Mouse (Mus musculus) testis, adult 2 months (tissue): ENCODE results near the gene Lta. TPM values are rescaled to one million over a fixed set of nuclear protein-coding genes. Genes with fewer than 3 reads are reported as not detected.

Source experiments
- H3K27ac ChIP-seq: fragments of 200-500 bp; 2 replicates; pipeline ENCODE4 v1.5.1; 2012; ENCODE audit warnings: low read depth, low read length; ENCODE audit not compliant: control insufficient read depth, insufficient read depth
- H3K27me3 ChIP-seq: fragments of 200-500 bp; 2 replicates; pipeline ENCODE4 v1.6.1; 2012; ENCODE audit warnings: mild to moderate bottlenecking, low read length, moderate library complexity; ENCODE audit not compliant: control insufficient read depth, insufficient read depth
- H3K36me3 ChIP-seq: fragments of 200-500 bp; 2 replicates; pipeline ENCODE4 v1.6.1; 2012; ENCODE audit warnings: mild to moderate bottlenecking, low read length; ENCODE audit not compliant: control insufficient read depth, insufficient read depth
- H3K4me1 ChIP-seq: fragments of 200-500 bp; 2 replicates; pipeline ENCODE4 v1.6.1; 2012; ENCODE audit warnings: low read length; ENCODE audit not compliant: control insufficient read depth, insufficient read depth
- H3K4me3 ChIP-seq: fragments of 200-500 bp; 2 replicates; pipeline ENCODE4 v1.5.1; 2012; ENCODE audit warnings: low read depth, mild to moderate bottlenecking, low read length, moderate library complexity, mixed read lengths; ENCODE audit not compliant: control insufficient read depth
- CTCF ChIP-seq: fragments of 200-500 bp; IDR thresholded peaks from 2 replicates; pipeline ENCODE4 v1.5.1; 2012; ENCODE audit warnings: low read depth, mild to moderate bottlenecking, inconsistent platforms, low read length, moderate library complexity; ENCODE audit not compliant: control insufficient read depth, insufficient read depth, insufficient replicate concordance
- POLR2A ChIP-seq: fragments of 200-500 bp; IDR thresholded peaks from 2 replicates; pipeline ENCODE4 v1.6.1; 2012; ENCODE audit warnings: low read depth, mild to moderate bottlenecking, inconsistent platforms, low read length, moderate library complexity; ENCODE audit not compliant: control insufficient read depth
- polyA plus RNA-seq: library from polyadenylated mRNA; depleted of rRNA; stranded (reverse); fragments of >200 nt; gene quantifications from 2 replicates; pipeline ENCODE4 v1.2.3, GENCODE M21; 2012

Lta gene
- polyA plus RNA-seq, 1 experiment = 0.07 TPM

DNA sequence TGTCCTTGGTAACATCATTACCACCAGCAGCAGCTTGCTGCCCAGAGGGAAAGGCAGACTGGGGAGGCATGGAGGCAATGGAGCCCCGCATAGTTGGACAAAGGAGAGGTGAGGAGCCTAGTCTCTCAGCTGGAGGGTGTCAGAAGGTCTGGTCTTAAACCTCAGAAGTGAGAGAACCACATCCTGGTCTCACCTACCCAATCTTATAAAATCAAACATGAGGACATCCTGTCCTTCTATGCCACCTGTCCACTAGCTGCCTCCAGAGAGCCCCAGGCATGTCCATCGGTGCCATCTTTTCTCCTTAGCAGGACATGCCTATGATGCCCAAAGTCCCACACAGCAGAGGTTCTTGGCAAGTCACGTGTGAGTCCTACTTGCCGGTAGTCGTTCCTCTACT lies 25.1 kb downstream of the Lta start:
- Histone ChIP-seq H3K4me3 (no peak overlapping the region), H3K36me3 (no peaks in the 10 kb centered on the region), H3K27ac (no peak overlapping the region), H3K27me3 (no peaks in the 10 kb centered on the region), H3K4me1 (no peaks in the 10 kb centered on the region)
- no peak for TF ChIP-seq CTCF
- TF ChIP-seq POLR2A = no peak

DNA sequence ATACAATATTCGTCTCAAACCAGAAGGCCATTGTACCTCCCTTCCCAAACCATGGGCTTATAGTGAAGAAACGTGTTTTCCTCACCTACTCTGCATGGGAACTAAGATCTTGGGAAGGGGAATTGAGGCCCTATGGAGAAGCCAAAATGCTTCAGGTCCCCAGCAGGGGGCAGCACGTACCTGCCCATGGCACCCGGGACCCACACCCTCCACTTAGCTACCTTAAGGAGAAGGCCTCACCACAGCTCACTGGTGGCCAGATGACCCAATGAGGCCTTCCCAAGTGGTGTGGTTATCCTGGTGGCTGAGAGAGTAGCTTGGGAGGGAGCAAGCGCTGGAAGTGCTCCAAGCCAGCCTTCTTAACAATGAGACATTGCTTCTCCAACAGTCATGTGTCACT lies 26.6 kb downstream of the Lta start:
- no peak overlapping the region for H3K27ac ChIP-seq
- peak; percentile 82; the same call in 1 of the 2 replicates for TF ChIP-seq CTCF
- TF ChIP-seq POLR2A = no peak
- H3K4me1 ChIP-seq = no peaks in the 10 kb centered on the region
- no peaks in the 10 kb centered on the region for H3K27me3 ChIP-seq
- no peaks in the 10 kb centered on the region for H3K36me3 ChIP-seq
- no peak overlapping the region for H3K4me3 ChIP-seq

GRCm38 (mm10) chr17:35175968-35176367 lies 29.2 kb downstream of the Lta start, which contains the start of gene Aif1:
TSS of gene Aif1 (minus strand) at chr17:35176068.
- H3K27ac ChIP-seq = peak within 1 kb of the TSS; percentile 80
- TF ChIP-seq POLR2A (no peak), CTCF (no peak)
- H3K4me1 ChIP-seq = no peaks in the 10 kb centered on the region
- peak within 1 kb of the TSS; percentile 94 for H3K4me3 ChIP-seq
- H3K27me3 ChIP-seq = no peaks in the 10 kb centered on the region
- H3K36me3 ChIP-seq = no peaks in the 10 kb centered on the region

- H3K36me3 ChIP-seq = no peaks in the 10 kb centered on the region
- TF ChIP-seq POLR2A (no peak), CTCF (no peak)
- no peaks in the 10 kb centered on the region for H3K4me1 ChIP-seq
- H3K27ac ChIP-seq = peak overlapping the region; percentile 80
- H3K4me3 ChIP-seq = peak overlapping the region; percentile 94
- H3K27me3 ChIP-seq = no peaks in the 10 kb centered on the region
These were observed 29.8 kb downstream of the Lta start for GRCm38 (mm10) chr17:35175382-35175781.

DNA sequence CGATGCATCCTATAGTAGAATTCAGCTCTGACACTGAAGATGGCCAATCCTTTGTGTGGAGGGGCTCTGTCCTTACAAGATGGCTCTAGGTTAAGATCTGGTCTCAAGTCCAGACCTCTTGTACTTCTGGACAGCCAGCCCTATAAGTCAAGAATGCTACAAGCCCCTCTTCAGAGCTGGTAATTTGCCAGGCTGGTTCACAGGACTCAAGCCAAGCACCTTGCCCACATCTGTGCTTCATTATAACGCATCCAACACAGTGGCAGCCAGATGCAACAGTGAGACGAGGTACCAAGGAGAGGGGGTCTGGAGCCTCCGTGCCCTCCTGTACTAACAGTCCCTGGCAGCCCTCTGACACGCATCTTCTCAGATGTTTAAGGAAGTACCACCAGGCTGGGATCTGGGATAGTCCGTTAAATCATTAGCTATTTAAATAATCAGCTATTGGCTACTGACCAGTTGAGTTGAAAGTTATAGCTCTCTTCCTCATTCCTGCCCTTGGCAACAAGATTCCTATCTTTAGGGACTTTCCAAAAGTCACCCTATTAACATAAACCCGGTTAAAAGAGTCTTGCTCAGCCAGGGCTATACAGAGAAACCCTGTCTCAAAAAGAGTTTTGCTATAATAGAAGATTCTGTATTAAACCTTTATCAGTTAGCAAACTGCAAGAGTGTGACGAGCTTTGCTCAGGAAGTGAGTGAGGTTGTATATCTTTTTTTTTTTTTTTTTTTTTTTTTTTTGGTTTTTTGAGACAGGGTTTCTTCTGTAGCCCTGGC lies 30.8 kb downstream of the Lta start:
- TF ChIP-seq POLR2A (no peak), CTCF (no peak)
- no peaks in the 10 kb centered on the region for H3K27me3 ChIP-seq

GRCm38 (mm10) chr17:35173329-35173728 lies 31.8 kb downstream of the Lta start:
- peak overlapping the region; percentile 81 for H3K4me3 ChIP-seq
- H3K36me3 ChIP-seq = no peaks in the 10 kb centered on the region
- no peaks in the 10 kb centered on the region for H3K27me3 ChIP-seq
- TF ChIP-seq POLR2A (no peak), CTCF (no peak)
- H3K4me1 ChIP-seq = no peaks in the 10 kb centered on the region
- H3K27ac ChIP-seq = no peak overlapping the region

More for the DNA sequence above, 30.8 kb downstream of the Lta start:
- Histone ChIP-seq H3K4me3 (peak overlapping the region; percentile 94), H3K36me3 (no peaks in the 10 kb centered on the region), H3K4me1 (no peaks in the 10 kb centered on the region), H3K27ac (no peak overlapping the region)

- H3K27me3 ChIP-seq = no peaks in the 10 kb centered on the region
- TF ChIP-seq POLR2A = no peak
- no peak for TF ChIP-seq CTCF
- H3K27ac ChIP-seq = peak overlapping the region; percentile 39
- no peaks in the 10 kb centered on the region for H3K36me3 ChIP-seq
- H3K4me1 ChIP-seq = no peaks in the 10 kb centered on the region
- peak overlapping the region; percentile 81 for H3K4me3 ChIP-seq
These were observed 32.5 kb downstream of the Lta start for GRCm38 (mm10) chr17:35172445-35173234.
